Mouse (Mus musculus): ENCODE results near the gene Podxl2.
A peak's percentile ranks its signal among the peaks of the same experiment; 100 is the strongest.

GRCm38 (mm10) chr6:88916153-88916552 lies 41.3 kb upstream of the Podxl2 start:
- peak; percentile 77 for TF ChIP-seq CTCF (conservative IDR thresholded peaks at IDR 0.05; ENCODE audit: insufficient read depth, insufficient read length, low read depth, low read length)
- TF ChIP-seq POLR2A (IDR thresholded peaks at IDR 0.05; ENCODE audit: low read depth, low read length), result no peak

Measured in kidney, adult 2 months (tissue).